ENCODE assay signal across 8 mouse cellular contexts in the genomic region with DNA sequence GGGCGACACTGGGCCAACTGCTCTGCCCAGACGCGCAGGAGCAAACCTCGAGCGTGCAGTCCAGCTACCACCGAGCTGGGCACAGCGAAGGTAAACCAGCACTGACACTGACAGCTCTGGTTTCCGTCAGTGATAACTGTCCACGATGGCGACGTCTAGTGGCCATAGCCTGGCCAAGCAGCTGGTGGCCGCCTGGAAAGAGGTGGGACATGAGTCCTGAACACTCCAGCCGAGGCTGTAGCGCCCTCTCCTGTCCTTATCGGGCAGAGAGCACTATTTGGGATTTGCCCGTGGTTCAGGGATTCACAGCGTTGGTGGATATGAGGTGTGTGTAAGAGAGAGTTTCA. TPM values are rescaled to one million over a fixed set of nuclear protein-coding genes. Genes with fewer than 3 reads are reported as not detected.
DNase-seq lines count a peak whose midpoint lies in the region; ATAC-seq and TF ChIP-seq lines count a peak whose summit lies in the region.

No protein-coding gene starts in this region.

- H3K4me3 ChIP-seq in C2C12 (ENCODE audit: insufficient read depth, poor library complexity, severe bottlenecking): peak overlapping the region; percentile 23
- peak overlapping the region; percentile 52 for H3K4me3 ChIP-seq in brown adipose tissue, adult 24 weeks (ENCODE audit: insufficient read depth, low read depth, low read length)
- H3K4me3 ChIP-seq in heart, embryonic 13.5 days: peak overlapping the region; percentile 51
- peak overlapping the region; percentile 55 for H3K4me3 ChIP-seq in liver, embryonic 12.5 days

- H3ac ChIP-seq in C2C12 (ENCODE audit: control insufficient read depth, insufficient read length, low read depth): peak overlapping the region; percentile 53

- ATAC-seq in erythroid progenitor cell, adult 5-6 weeks (replicated peaks; ENCODE audit: low FRiP score, poor library complexity, severe bottlenecking): peak; percentile 67
- ATAC-seq in heart, embryonic 13.5 days (ENCODE audit: extremely low read depth, insufficient number of reproducible peaks, low FRiP score, low TSS enrichment): peak; percentile 32; the same call in 1 of the 2 replicates
- peak; percentile 57 for ATAC-seq in liver, embryonic 12.5 days

- H3K27me3 ChIP-seq in C2C12 (ENCODE audit: control insufficient read depth, insufficient read depth, insufficient read length): no peaks in the 10 kb centered on the region
- no peaks in the 10 kb centered on the region for H3K27me3 ChIP-seq in heart, embryonic 13.5 days (replicated peaks)
- 0 out of 2 replicates have a peak, but pooled peaks cover 10% of the 10 kb centered on the region for H3K27me3 ChIP-seq in liver, embryonic 12.5 days (replicated peaks)
- H3K27me3 ChIP-seq in splenic B cell, adult 2 months (ENCODE audit: control insufficient read depth, insufficient read depth, low read length, poor library complexity, severe bottlenecking): no peaks in the 10 kb centered on the region

- no peaks in the 10 kb centered on the region for H3K9me3 ChIP-seq in heart, embryonic 13.5 days
- H3K9me3 ChIP-seq in liver, embryonic 12.5 days (replicated peaks): no peaks in the 10 kb centered on the region

- H3K36me3 ChIP-seq in C2C12 (ENCODE audit: control insufficient read depth, insufficient read depth): peaks cover 9% of the 10 kb centered on the region
- peaks cover 9% of the 10 kb centered on the region for H3K36me3 ChIP-seq in heart, embryonic 13.5 days
- peaks cover 7% of the 10 kb centered on the region for H3K36me3 ChIP-seq in liver, embryonic 12.5 days
- H3K36me3 ChIP-seq in splenic B cell, adult 2 months (ENCODE audit: control insufficient read depth, insufficient read depth, low read length, poor library complexity, severe bottlenecking): no peaks in the 10 kb centered on the region

- H3K79me3 ChIP-seq in C2C12 (ENCODE audit: low read depth): peaks cover 11% of the 10 kb centered on the region

- 0% methylated on average over 17 of the region's 17 CpGs for WGBS in heart, embryonic 13.5 days
- 0% methylated on average over 17 of the region's 17 CpGs for whole genome bisulfite sequencing in liver, embryonic 12.5 days (ENCODE audit: insufficient replicate concordance)

- TF ChIP-seq CTCF in C2C12 (IDR thresholded peaks at IDR 0.05; ENCODE audit: control insufficient read depth, insufficient read depth, insufficient read length): peak; percentile 99

- peak overlapping the region; percentile 78 for H3K9ac ChIP-seq in heart, embryonic 13.5 days
- peak overlapping the region; percentile 61 for H3K9ac ChIP-seq in liver, embryonic 12.5 days

- peak; percentile 99 for DNase-seq in kidney, postnatal 10 days
- DNase-seq in naive thymus-derived CD4-positive, alpha-beta T cell, adult 2 months (ENCODE audit: low read depth): peak; percentile 93
- peak; percentile 97 for DNase-seq in splenic B cell, adult 2 months (ENCODE audit: low read depth, low spot score)

- H3K27ac ChIP-seq in brown adipose tissue, adult 24 weeks (replicated peaks; ENCODE audit: low read depth, low read length): peak overlapping the region; percentile 47; the same call in 1 of the 2 replicates
- peak overlapping the region; percentile 89 for H3K27ac ChIP-seq in heart, embryonic 13.5 days (replicated peaks)
- H3K27ac ChIP-seq in liver, embryonic 12.5 days: peak overlapping the region; percentile 69

- peaks cover 23% of the 10 kb centered on the region for H3K4me1 ChIP-seq in brown adipose tissue, adult 24 weeks (ENCODE audit: control insufficient read depth, insufficient read depth, insufficient read length, low read length)
- H3K4me1 ChIP-seq in heart, embryonic 13.5 days: peaks cover 83% of the 10 kb centered on the region
- peaks cover 81% of the 10 kb centered on the region for H3K4me1 ChIP-seq in liver, embryonic 12.5 days

- H3K79me2 ChIP-seq in C2C12 (ENCODE audit: control insufficient read depth, insufficient read depth): peaks cover 16% of the 10 kb centered on the region

- H3K4me2 ChIP-seq in heart, embryonic 13.5 days: peak overlapping the region; percentile 86
- H3K4me2 ChIP-seq in liver, embryonic 12.5 days: peak overlapping the region; percentile 90

TF ChIP-seq in C2C12, 6 proteins besides CTCF, POLR2A, EP300 and RAD21:
- TF ChIP-seq MAX (IDR thresholded peaks at IDR 0.05) (peak; percentile 94), CEBPB (IDR thresholded peaks at IDR 0.05; ENCODE audit: low read depth) (no peak), FOSL1 (IDR thresholded peaks at IDR 0.05; ENCODE audit: insufficient read depth, low read length, poor library complexity, severe bottlenecking) (no peak), MYOG (IDR thresholded peaks at IDR 0.05; ENCODE audit: control insufficient read depth, extremely low read depth, insufficient read length) (no peak), MYOD1 (IDR thresholded peaks at IDR 0.05; ENCODE audit: control insufficient read depth, insufficient read length, low read depth) (peak; percentile 70), USF1 (IDR thresholded peaks at IDR 0.05; ENCODE audit: low read depth) (no peak)
TF ChIP-seq in C2C12: peak in this region for 2.

RNA-seq across cellular contexts. Expression of gene Cirbp, which starts 0.8 kb away (rescaled TPM):
- polyA plus RNA-seq in C2C12 (2012; fragmentation: generic; extraction: Trizol): 30.9 TPM
- polyA plus RNA-seq in brown adipose tissue, adult 24 weeks (2012; ENCODE audit: insufficient read depth, insufficient read length, missing spikeins): 15.1 and 27.5 TPM in 2 replicates
- total RNA-seq in erythroid progenitor cell, adult 5-6 weeks (2015; ENCODE audit: low replicate concordance): 10.1 and 19.7 TPM in 2 replicates
- total RNA-seq in erythroid progenitor cell, adult 5-6 weeks (2017; ENCODE audit: low replicate concordance): 33.5 and 39.6 TPM in 2 replicates
- polyA plus RNA-seq in heart, embryonic 13.5 days (2015; fragmentation: Nextera tagmentation; extraction: Ambion mirVana): 87.9 and 96.4 TPM in 2 replicates
- polyA plus RNA-seq in liver, embryonic 12.5 days (2016; fragmentation: Nextera tagmentation; extraction: Ambion mirVana): 22.1 and 27.3 TPM in 2 replicates

RNA-seq across cellular contexts. Expression of gene 1600002K03Rik, which starts 7.8 kb away (rescaled TPM):
- 33.4 TPM for polyA plus RNA-seq in C2C12 (2012; fragmentation: generic; extraction: Trizol)
- polyA plus RNA-seq in brown adipose tissue, adult 24 weeks (2012; ENCODE audit: insufficient read depth, insufficient read length, missing spikeins): 10.9 and 14.9 TPM in 2 replicates
- not detected in 2 replicates for total RNA-seq in erythroid progenitor cell, adult 5-6 weeks (2015; ENCODE audit: low replicate concordance)
- not detected in 2 replicates for total RNA-seq in erythroid progenitor cell, adult 5-6 weeks (2017; ENCODE audit: low replicate concordance)
- 10.4 and 13.1 TPM in 2 replicates for polyA plus RNA-seq in heart, embryonic 13.5 days (2015; fragmentation: Nextera tagmentation; extraction: Ambion mirVana)
- 14.0 and 16.4 TPM in 2 replicates for polyA plus RNA-seq in liver, embryonic 12.5 days (2016; fragmentation: Nextera tagmentation; extraction: Ambion mirVana)

RNA-seq across cellular contexts. Expression of gene Efna2, which starts 14.3 kb away (rescaled TPM):
- polyA plus RNA-seq in C2C12 (2012; fragmentation: generic; extraction: Trizol): 3.2 TPM
- 1.0 and 1.1 TPM in 2 replicates for polyA plus RNA-seq in brown adipose tissue, adult 24 weeks (2012; ENCODE audit: insufficient read depth, insufficient read length, missing spikeins)
- not detected in 2 replicates for total RNA-seq in erythroid progenitor cell, adult 5-6 weeks (2015; ENCODE audit: low replicate concordance)
- total RNA-seq in erythroid progenitor cell, adult 5-6 weeks (2017; ENCODE audit: low replicate concordance): not detected in 2 replicates
- 8.5 and 10.6 TPM in 2 replicates for polyA plus RNA-seq in heart, embryonic 13.5 days (2015; fragmentation: Nextera tagmentation; extraction: Ambion mirVana)
- polyA plus RNA-seq in liver, embryonic 12.5 days (2016; fragmentation: Nextera tagmentation; extraction: Ambion mirVana): 3.1 and 3.4 TPM in 2 replicates

RNA-seq across cellular contexts. Expression of gene Midn, which starts 16.9 kb away (rescaled TPM):
- 77.5 TPM for polyA plus RNA-seq in C2C12 (2012; fragmentation: generic; extraction: Trizol)
- 25.5 and 31.6 TPM in 2 replicates for polyA plus RNA-seq in brown adipose tissue, adult 24 weeks (2012; ENCODE audit: insufficient read depth, insufficient read length, missing spikeins)
- 20.1 and 23.8 TPM in 2 replicates for total RNA-seq in erythroid progenitor cell, adult 5-6 weeks (2015; ENCODE audit: low replicate concordance)
- 12.5 and 18.2 TPM in 2 replicates for total RNA-seq in erythroid progenitor cell, adult 5-6 weeks (2017; ENCODE audit: low replicate concordance)
- 15.6 and 15.7 TPM in 2 replicates for polyA plus RNA-seq in heart, embryonic 13.5 days (2015; fragmentation: Nextera tagmentation; extraction: Ambion mirVana)
- 5.7 and 6.3 TPM in 2 replicates for polyA plus RNA-seq in liver, embryonic 12.5 days (2016; fragmentation: Nextera tagmentation; extraction: Ambion mirVana)

RNA-seq across cellular contexts. Expression of gene Cbarp, which starts 24.3 kb away (rescaled TPM):
- polyA plus RNA-seq in C2C12 (2012; fragmentation: generic; extraction: Trizol): 12.1 TPM
- 1.1 and 1.5 TPM in 2 replicates for polyA plus RNA-seq in brown adipose tissue, adult 24 weeks (2012; ENCODE audit: insufficient read depth, insufficient read length, missing spikeins)
- not detected in 2 replicates for total RNA-seq in erythroid progenitor cell, adult 5-6 weeks (2015; ENCODE audit: low replicate concordance)
- total RNA-seq in erythroid progenitor cell, adult 5-6 weeks (2017; ENCODE audit: low replicate concordance): not detected in 2 replicates
- 1.6 and 2.5 TPM in 2 replicates for polyA plus RNA-seq in heart, embryonic 13.5 days (2015; fragmentation: Nextera tagmentation; extraction: Ambion mirVana)
- polyA plus RNA-seq in liver, embryonic 12.5 days (2016; fragmentation: Nextera tagmentation; extraction: Ambion mirVana): 0.94 and 0.96 TPM in 2 replicates

Comparison
In these comparisons a context has a peak if more than half of its experiments do, and no peak if none do; other contexts are left out.
1. Peak in every context shown above with its lines: DNase-seq, ATAC-seq, H3K4me3 ChIP-seq and H3K27ac ChIP-seq.